In the genomic region with DNA sequence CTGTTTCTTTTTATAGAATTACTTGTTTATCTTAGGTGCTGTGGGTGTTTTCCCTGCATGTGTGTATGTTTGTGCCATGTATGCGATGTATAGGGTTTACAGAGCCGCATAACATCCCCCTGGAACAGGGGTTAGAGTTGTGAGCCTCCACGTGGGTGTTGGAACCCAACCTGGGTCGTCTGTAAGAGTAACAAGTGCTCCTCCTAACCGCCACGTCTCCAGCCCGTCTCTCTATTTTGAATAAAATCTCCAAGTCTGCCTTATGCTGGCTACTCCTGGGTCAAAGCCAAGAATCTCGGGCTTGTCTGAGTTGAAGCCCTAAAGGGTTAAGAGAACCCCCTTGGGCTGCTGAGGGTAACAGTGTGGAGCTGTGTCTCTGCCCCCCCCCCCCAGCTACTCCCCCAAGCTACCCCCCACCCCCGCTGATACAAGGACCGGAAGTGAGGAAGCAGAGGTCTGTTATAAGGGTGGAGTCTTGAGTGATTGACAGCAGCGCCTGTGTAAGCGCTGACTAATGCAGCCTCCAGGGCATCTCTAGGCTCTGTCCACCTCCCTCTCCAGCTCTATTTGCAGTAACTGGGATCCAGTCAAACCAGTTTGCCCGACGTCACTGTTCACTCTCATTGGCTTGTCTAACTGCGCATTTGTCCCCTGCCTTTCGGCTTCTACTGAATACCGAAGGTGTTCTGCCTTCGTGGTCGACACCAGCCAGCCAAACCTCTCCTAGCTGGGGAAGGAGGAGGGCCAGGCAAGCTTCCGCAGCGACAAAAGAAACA, we compare ENCODE assay signal across 9 mouse cellular contexts. TPM values are rescaled to one million over a fixed set of nuclear protein-coding genes. Genes with fewer than 3 reads are reported as not detected.
DNase-seq lines count a peak whose midpoint lies in the region; ATAC-seq and TF ChIP-seq lines count a peak whose summit lies in the region.
"Had no signal": no experiment of that assay in that cellular context is flagged by ENCODE, and none has a peak within 500 bp of the region (broad histone marks: within the 10 kb centered on the region; RNA-seq: fewer than 3 reads in every experiment).

No protein-coding gene starts in this region.

- WGBS in heart, adult 2 months = 5% methylated on average over 21 of the region's 21 CpGs
- 7% methylated on average over 21 of the region's 21 CpGs for WGBS in liver, adult 2 months
- 4% methylated on average over 21 of the region's 21 CpGs for WGBS in midbrain, postnatal 0 days

- H3K79me2 ChIP-seq in heart, adult 2 months (replicated peaks; ENCODE audit: control insufficient read depth, insufficient read depth, low read length) = no peaks in the 10 kb centered on the region
- no peaks in the 10 kb centered on the region for H3K79me2 ChIP-seq in liver, adult 2 months (ENCODE audit: control insufficient read depth, insufficient read depth, low read length)

- peak; percentile 66 for TF ChIP-seq POLR2A in heart, adult 2 months (IDR thresholded peaks at IDR 0.05; ENCODE audit: insufficient read depth, low read depth, low read length)
- TF ChIP-seq POLR2A in liver, adult 2 months (IDR thresholded peaks at IDR 0.05; ENCODE audit: extremely low read depth, insufficient read depth, low read length) = no peak

- H3K9ac ChIP-seq in heart, adult 2 months (ENCODE audit: low read depth, low read length) = peak overlapping the region; percentile 51
- H3K9ac ChIP-seq in liver, adult 2 months (ENCODE audit: low read depth, low read length) = peak overlapping the region; percentile 33
- peak overlapping the region; percentile 51 for H3K9ac ChIP-seq in midbrain, postnatal 0 days (replicated peaks; ENCODE audit: low read length, poor library complexity, severe bottlenecking)

- no peaks in the 10 kb centered on the region for H3K9me3 ChIP-seq in midbrain, postnatal 0 days (ENCODE audit: low read length)

- H3K27ac ChIP-seq in heart, adult 2 months = peak overlapping the region; percentile 73
- no peak overlapping the region for H3K27ac ChIP-seq in liver, adult 2 months (replicated peaks; ENCODE audit: insufficient read depth, low read depth, low read length)
- 0 out of 2 replicates have a peak overlapping the region, but pooled peaks have one; percentile 43 for H3K27ac ChIP-seq in midbrain, postnatal 0 days (ENCODE audit: low read depth, low read length)

- TF ChIP-seq EP300 in heart, adult 2 months (IDR thresholded peaks at IDR 0.05; ENCODE audit: insufficient read depth, low read depth, low read length) = no peak

- peak overlapping the region; percentile 40 for H3K4me3 ChIP-seq in heart, adult 2 months
- peak overlapping the region; percentile 16 for H3K4me3 ChIP-seq in liver, adult 2 months (ENCODE audit: insufficient read depth, low read depth, low read length)
- peak overlapping the region; percentile 33 for H3K4me3 ChIP-seq in midbrain, postnatal 0 days (ENCODE audit: low read depth, low read length)

- no peaks in the 10 kb centered on the region for H3K4me1 ChIP-seq in heart, adult 2 months (ENCODE audit: control insufficient read depth, insufficient read depth, low read length)
- peaks cover 2% of the 10 kb centered on the region; the same call in 1 of the 2 replicates for H3K4me1 ChIP-seq in liver, adult 2 months (ENCODE audit: control insufficient read depth, insufficient read depth, low read length)
- peaks cover 2% of the 10 kb centered on the region; the same call in 1 of the 2 replicates for H3K4me1 ChIP-seq in midbrain, postnatal 0 days (ENCODE audit: insufficient read depth, low read length)

- peak; percentile 34 to 37 for DNase-seq in adrenal gland, adult 18-20 months (ENCODE audit: low spot score in 2 of 2)
- peak; percentile 84 for DNase-seq in embryo, embryonic 10.5 days (ENCODE audit: low spot score)
- peak; percentile 55 to 63 for DNase-seq in heart, adult 2 months
- DNase-seq in kidney, adult 18-20 months = peak; percentile 72
- DNase-seq in liver, adult 2 months (ENCODE audit: extremely low read depth, low read depth, low spot score) = peak; percentile 67
- DNase-seq in midbrain, postnatal 0 days (ENCODE audit: low spot score) = peak; percentile 86
- peak; percentile 77 for DNase-seq in thymus, postnatal 25 days

- TF ChIP-seq CTCF in heart, adult 2 months (IDR thresholded peaks at IDR 0.05) = no peak
- TF ChIP-seq CTCF in liver, adult 2 months (IDR thresholded peaks at IDR 0.05; ENCODE audit: low read depth, low read length) = no peak
- no peak for TF ChIP-seq CTCF in midbrain, postnatal 0 days (IDR thresholded peaks at IDR 0.05)

- H3K36me3 ChIP-seq in heart, adult 2 months (ENCODE audit: control insufficient read depth, insufficient read depth, low read length) = no peaks in the 10 kb centered on the region
- no peaks in the 10 kb centered on the region for H3K36me3 ChIP-seq in liver, adult 2 months (ENCODE audit: control insufficient read depth, insufficient read depth, low read length)
- H3K36me3 ChIP-seq in midbrain, postnatal 0 days (ENCODE audit: insufficient read depth, low read length) = no peaks in the 10 kb centered on the region

- H3K4me2 ChIP-seq in midbrain, postnatal 0 days (ENCODE audit: low read depth, low read length, poor library complexity, severe bottlenecking) = peak overlapping the region; percentile 63

- intact Hi-C loops in heart, adult 2 months (cut with DNase I) = no loop called here

- H3K27me3 ChIP-seq in heart, adult 2 months (ENCODE audit: control insufficient read depth, insufficient read depth, low read length) = no peaks in the 10 kb centered on the region
- no peaks in the 10 kb centered on the region for H3K27me3 ChIP-seq in liver, adult 2 months (ENCODE audit: control insufficient read depth, insufficient read depth, low read length)
- H3K27me3 ChIP-seq in midbrain, postnatal 0 days (ENCODE audit: insufficient read depth, low read length) = no peaks in the 10 kb centered on the region

- peak; percentile 98 for ATAC-seq in CD4-positive, CD25-positive, alpha-beta regulatory T cell, adult 4 months
- ATAC-seq in midbrain, postnatal 0 days (ENCODE audit: low FRiP score) = peak; percentile 90

RNA-seq across cellular contexts. Expression of a gene that starts 36.3 kb away (rescaled TPM):
- not detected for polyA plus RNA-seq in CD4-positive, CD25-positive, alpha-beta regulatory T cell, adult 4 months (2017; shearing (Covaris generic))
- not detected for total RNA-seq in adrenal gland, adult 18-20 months (2021)
- total RNA-seq in heart, adult 2 months (2021) = not detected
- not detected in 2 replicates for polyA plus RNA-seq in heart, adult 2 months (2012; rRNA removed)
- total RNA-seq in liver, adult 2 months (2014; rRNA removed) = not detected in 2 replicates
- not detected in 2 replicates for polyA plus RNA-seq in liver, adult 2 months (2012; rRNA removed)
- total RNA-seq in midbrain, postnatal 0 days (2014; rRNA removed) = not detected in 2 replicates
- polyA plus RNA-seq in midbrain, postnatal 0 days (2015; fragmentation: Nextera tagmentation; extraction: Ambion mirVana) = not detected in 2 replicates
- total RNA-seq: left cerebral cortex, postnatal 10 days had no signal

Comparison
In these comparisons a context has a peak if more than half of its experiments do, and no peak if none do; other contexts are left out.
1. DNase-seq: peak in every context shown above with its lines; median percentile 86 in midbrain, postnatal 0 days; 84 in embryo, embryonic 10.5 days; 77 in thymus, postnatal 25 days; 72 in kidney, adult 18-20 months; 67 in liver, adult 2 months; 59 in heart, adult 2 months; 36 in adrenal gland, adult 18-20 months.